Mouse (Mus musculus): Measurements from ENCODE around the gene Aldoc. TPM values are rescaled to one million over a fixed set of nuclear protein-coding genes. Genes with fewer than 3 reads are reported as not detected.
"Not testable (repeated sequence)": the region's sequence is repeated elsewhere in the genome, so short reads cannot be mapped to it uniquely, and the experiment has no call there.

The Aldoc gene
- 3.3 and 4.1 TPM in 2 replicates for polyA plus RNA-seq (2012; rRNA removed)

DNA sequence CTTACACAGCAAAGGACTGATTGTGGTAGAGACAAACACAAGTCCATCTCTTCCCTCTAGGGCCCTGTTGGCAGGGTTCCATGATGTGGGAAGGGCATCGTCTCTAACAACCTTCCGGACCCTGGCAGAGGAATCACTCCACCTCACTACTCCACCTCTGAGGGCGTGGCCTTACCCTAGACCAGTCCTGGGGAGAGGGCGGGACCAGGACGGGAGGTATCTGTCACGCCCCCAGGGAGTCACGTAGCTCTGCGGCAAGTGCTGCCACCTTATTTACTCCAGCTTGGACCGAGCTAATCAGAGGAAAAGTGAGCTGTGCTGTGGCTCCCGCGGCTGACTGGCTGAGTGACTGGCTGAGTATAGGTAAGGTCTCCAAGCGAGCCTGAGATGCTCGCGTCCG is at the start of gene Aldoc:
Gene Aldoc (plus strand): TSS at position 109 of the 400 bp plus-strand sequence.
- no peak for DNase-seq (ENCODE audit: low spot score)

DNA sequence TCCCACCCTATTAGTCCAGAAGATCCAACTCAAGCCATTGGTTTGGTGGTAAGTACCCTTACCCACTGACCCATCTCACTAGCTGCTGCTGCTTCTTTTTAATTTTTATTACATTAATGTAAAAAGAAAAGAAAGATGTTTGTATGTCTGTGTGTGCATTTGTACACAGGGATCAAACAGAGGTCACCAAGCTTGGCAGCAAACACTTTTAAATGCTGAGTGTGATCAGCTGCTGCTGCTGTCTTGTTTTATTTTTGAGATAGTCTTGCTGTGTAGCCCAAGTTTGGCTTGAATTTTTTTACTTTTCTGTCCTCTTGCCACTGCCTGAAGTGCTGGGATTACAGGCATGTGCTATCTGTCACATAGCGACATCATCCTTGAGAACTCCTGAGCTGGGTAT is 47.2 kb upstream of the Aldoc start:
- DNase-seq (ENCODE audit: low spot score) = no peak

DNA sequence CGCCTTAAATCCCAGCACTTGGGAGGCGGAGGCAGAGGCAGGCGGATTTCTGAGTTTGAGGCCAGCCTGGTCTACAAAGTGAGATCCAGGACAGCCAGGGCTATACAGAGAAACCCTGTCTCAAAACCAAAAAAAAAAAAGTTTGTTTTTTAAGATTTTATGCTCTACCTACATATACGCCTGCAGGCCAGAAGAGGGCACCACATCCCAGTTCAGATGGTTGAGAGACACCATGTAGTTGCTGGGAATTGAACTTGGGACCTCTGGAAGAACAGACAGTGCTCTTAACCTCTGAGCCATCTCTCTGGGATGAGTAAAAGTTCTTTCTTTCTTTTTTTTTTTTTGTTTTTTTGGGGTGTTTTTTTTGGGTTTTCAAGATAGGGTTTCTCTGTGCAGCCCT is 46.6 kb upstream of the Aldoc start:
- not testable (repeated sequence) for DNase-seq (ENCODE audit: low spot score)

DNA sequence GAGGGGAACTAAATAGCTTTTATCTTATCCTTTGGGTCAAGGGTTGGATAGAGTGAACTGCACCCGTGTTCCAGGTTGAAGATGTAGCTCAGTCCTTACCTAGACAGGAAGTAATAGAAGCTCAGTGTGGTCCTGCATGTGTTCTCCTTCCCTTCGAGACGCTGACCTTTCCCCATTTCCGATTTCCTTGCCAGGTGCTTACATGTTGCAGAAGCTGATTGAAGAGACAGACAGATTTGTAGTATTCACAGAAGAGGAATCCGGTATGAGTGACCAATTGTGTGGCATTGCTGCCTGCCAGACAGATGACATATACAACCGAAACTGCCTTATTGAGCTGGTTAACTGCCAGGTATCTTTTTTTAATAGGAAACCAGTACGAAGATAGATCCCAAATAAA is 43.9 kb upstream of the Aldoc start:
- DNase-seq (ENCODE audit: low spot score) = no peak

DNA sequence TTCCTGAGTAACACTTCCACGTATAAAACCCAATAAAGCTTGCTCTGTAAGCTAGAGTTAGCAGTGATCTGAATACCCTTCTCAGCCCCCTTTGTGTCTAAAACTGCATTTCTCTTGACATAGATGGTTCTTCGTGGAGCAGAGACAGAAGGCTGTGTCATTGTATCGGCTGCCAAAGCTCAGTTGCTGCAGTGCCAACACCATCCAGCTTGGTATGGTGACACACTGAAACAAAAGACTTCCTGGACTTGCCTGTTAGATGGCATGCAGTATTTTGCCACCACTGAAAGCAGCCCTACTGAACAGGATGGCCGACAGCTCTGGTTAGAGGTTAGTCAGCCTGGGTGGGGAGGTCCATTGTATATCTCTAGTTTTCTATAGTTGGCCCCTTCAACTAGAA is 43.2 kb upstream of the Aldoc start:
- DNase-seq (ENCODE audit: low spot score) = no peak

DNA sequence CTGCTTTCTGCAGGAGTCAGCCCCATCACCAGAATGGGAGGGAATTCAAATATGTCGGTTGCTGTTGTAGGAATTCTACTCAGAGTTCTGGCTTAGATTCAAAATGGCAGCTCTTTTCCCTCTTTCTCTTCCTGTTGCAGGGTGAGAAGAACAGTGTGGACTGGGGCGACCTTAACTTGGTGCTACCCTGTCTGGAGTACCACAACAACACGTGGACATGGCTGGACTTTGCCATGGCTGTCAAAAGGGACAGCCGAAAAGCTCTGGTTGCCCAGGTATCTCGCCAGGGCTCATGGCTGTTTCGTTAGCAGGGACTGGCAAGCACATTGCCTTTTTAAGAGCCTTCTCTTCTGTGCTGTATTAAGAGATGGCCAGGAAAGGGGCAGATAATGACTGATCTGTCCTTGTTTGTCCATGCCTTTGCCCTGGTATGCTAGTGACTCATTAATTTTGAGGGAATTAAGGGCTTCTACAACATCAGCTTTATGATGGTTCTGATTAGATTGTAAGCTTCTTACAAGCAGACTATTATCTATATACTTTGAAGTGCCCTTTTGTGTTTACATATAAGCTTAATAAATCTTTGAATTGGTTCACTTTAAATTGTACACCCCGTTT is 33.5 kb upstream of the Aldoc start:
- DNase-seq (ENCODE audit: low spot score) = no peak

DNA sequence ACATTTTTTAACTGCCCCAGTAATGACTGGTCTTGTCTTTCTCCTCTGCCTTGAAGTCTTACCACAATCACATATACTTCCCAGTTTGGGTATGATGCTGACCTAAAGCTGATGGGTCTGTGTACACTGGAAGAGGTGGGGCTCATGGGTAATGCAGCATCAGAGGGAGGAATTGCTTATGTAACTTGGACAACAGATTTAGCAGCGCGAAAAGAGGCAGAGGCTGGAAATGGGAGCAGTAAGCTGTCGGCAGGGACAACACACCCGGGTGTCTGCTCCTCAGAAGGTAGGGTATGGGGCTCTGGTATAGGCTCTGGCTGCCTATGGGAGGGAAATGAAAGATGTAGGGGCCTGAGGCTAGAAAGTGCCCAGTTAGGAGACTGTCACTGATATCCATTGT is 32.1 kb upstream of the Aldoc start, which contains the start of gene BC030499:
Gene BC030499 (plus strand): TSS at position 188 of the 400 bp plus-strand sequence.
- DNase-seq (ENCODE audit: low spot score) = no peak

DNA sequence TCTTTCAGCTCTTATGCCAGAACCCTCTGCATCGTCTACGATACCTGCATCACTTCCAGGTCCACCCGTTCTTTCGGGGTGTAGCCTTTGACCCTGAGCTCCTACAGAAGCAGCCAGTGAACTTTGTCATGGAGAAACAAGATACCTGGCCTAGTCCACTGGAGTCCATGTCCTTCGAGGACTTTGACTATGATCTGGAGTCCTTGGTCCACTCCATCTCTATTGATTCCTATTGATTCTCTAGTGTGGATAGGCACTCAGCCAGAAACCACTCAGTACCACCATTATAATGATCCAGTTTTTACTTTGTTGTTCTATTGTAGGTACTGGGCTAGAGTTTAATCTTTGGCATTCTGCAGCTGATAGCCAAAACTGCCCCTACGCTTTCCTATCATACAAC is 28.2 kb upstream of the Aldoc start:
- DNase-seq (ENCODE audit: low spot score) = no peak

DNA sequence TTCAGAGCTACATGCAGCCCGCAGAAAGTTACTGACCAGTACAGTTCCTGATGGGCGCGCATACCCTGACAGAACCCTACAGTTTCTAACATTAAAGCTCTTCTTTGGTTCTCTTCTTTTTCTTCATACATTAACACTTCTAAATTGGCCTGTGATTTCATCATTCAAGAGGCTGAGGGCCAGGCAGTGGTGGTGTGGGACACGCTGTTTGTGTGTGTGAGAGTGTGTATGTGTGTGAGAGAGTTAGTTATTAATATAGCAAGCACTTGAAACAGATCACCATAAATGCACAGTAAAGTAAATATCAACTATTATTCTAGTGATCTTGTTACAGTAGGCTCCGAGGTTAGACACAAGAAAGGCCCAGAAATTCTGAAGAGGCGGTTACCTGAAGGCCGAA is 21.9 kb upstream of the Aldoc start:
- DNase-seq (ENCODE audit: low spot score) = no peak

DNA sequence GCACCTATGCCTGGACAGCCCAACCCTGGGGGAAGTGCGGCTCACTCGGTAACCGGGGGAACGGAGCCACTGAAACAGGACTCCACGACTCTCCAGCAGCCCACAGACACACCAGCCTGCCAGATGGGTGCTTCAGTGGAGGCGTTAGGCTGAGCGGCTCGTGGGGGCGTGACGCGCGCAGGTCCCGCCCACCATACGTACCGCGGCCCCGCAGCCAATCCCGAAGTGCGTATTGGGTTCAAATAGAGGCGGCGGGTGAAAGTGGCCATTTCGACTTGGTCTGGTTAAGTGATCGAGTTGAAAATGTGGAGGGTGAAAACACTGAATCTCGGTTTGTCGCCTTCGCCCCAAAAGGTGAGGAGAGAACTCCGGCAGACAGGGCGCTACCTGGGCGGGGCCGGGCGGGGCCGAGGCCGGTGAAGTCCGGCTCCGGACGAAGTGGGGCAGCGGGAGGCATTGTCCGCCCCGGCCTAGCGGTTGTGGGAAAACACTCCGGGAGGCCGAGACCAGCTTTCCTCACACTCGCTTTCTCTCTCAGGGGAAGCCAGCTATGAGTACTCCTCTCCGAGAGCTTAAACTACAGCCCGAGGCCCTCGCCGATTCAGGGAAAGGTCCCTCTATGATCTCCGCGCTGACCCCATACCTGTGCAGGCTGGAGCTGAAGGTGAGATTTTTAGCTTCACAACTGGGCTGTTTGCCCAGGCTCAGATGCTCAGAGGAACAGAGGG is 21.2 kb upstream of the Aldoc start, which contains the start of gene Spag5:
Gene Spag5 (plus strand): TSS at position 173 of the 728 bp plus-strand sequence.
- peak; percentile 69 for DNase-seq (ENCODE audit: low spot score)

DNA sequence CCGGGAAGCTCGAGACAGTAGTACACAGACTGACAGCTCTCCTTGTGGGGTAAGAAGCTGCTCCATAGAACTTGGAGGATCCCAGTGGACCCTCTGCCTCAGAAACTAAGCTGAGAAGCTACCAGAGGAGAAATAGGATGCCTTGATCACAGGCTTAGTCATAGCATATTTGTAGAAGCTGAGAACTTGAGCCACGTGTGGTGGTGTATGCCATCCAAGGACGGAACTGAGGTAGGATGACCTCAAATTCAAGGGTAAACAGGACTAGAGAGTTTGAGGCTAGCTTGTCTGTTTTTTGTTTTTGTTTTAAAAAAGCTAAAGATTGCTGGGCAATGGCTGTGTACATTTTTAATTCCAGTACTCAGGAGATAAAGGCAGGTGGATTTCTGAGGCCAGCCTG is 17.5 kb upstream of the Aldoc start:
- DNase-seq (ENCODE audit: low spot score) = no peak

DNA sequence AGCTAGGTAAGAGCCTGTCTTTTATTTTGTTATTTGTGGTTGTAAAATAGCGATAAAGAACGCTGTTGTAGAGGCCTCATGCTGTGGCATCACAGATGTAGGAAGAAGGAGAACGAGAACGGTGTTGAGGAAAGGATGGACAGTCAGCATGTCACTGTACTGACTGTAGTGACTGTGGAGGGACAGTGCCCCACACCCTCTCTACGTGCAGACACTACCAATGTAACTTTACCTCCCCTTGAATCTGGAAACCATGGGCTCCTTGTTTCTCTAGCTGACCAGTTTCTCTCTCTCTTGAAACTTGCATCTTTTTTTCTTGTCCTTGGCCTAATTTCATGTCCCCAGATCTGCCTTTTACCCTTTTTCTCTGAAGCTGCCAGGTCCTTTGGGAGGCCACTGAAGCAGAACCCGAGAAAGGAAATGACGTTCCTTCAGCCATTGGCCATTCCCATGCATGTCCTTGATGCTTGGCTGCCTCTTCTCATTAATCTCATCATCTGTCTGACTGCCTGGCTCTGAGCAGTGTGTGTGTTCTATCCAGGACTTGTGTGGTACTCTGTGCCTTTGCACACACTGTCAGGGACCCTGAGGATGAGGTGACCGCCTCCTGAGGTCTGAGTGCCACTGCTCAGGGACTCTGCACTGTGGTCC is 11.8 kb upstream of the Aldoc start:
- no peak for DNase-seq (ENCODE audit: low spot score)

DNA sequence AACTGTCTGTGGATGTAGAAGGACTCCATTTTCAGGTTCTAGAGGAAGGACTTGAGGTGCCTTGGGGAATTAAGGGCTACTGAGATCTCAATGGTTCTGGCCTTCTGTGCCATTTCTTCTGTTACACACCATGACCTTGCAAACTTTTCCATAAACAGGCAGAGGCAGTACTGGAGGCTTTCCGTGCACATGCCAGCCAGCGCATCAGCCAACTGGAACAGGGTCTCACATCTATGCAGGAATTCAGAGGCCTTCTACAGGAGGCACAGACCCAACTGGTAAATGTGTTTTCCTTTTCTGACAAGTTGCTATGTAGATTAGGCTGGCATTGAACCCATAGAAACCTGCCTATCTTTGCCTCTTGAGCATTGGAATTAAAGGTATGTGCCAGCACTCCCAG is 9.1 kb upstream of the Aldoc start:
- no peak for DNase-seq (ENCODE audit: low spot score)

DNA sequence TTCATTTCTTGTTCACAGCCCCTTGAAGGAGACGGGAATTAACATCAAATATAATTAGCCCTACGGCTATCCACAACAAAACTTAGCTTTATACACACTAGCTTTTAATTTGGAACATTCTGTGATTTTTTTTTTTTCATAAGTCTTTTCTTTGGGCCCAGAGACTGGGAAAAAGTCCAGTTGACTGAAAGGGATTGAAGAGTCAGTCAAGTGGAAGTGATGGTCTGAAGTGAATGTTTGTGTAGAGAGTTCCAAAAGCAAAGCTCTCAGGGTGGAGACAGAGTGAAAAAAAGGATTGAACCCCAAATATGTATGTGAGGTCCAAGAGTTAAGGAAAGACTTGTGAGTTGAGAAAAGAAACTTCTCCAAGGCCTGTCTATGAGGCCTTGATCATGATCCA is 4.4 kb upstream of the Aldoc start:
- DNase-seq (ENCODE audit: low spot score) = no peak

DNA sequence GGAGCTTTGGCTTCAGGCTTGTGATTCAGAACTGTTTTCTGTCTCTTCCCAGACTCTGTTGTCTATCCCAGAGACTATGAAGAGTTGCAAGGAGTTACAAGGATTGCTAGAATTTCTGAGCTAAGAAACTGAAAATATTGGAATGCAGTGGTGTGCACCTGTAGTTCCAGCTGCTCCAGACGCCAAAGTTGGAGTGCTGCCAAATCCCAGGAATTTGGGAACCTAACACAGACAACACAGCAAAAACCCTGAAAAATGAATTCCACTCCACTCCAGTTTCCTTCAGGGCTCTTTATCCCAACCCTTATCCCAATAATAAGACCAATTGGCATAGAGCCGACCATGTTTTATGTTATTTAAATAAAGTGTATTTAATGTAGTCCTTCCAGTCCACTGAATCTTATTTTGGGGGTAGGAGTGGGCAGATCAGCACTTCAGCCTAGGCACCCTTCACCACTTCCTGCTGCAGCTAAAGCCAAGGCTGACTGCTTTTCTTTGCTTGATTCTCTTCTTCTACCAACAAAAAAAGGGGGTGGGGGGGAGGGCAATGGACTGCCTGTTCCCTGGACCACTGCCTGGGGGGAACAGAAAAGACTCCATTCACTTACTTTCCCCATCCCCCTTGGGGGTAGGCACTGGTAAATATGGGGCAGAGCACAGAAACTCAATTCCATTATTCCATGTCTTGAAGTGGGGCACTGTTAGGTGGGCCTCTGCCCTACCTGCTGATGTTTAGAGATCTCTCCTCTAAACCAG is 514 bp upstream of the Aldoc start:
- DNase-seq (ENCODE audit: low spot score) = no peak

DNA sequence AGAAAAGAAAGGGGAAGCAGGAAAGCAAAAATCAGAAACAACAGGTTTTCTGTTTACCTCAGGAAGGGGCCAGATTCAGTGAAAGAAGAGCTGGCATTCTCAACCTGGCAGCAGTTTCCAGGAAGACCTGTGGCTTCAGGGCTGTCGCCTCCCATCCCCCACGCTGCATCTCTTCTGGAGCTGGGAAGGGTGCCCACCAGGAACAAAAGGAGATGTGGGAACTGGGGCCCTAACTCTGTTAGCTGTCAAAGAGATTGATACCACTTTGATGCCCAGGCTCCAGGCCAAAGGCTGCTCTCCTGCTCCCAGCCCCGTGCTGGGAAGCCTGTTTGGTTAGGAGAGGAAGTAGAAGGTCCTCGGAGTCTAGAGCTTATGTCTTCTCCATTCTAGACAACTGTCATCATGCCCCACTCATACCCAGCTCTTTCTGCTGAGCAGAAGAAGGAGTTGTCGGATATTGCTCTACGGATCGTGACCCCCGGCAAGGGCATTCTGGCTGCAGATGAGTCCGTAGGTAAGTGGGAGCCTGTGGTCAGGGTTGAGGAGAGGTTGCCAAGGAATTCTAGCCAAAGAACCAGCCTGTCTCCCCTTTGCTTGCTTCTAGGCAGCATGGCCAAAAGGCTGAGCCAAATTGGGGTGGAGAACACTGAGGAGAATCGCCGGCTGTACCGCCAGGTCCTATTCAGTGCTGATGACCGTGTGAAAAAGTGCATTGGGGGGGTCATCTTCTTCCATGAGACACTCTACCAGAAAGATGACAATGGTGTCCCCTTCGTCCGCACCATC is 1.4 kb downstream of the Aldoc start:
- no peak for DNase-seq (ENCODE audit: low spot score)

DNA sequence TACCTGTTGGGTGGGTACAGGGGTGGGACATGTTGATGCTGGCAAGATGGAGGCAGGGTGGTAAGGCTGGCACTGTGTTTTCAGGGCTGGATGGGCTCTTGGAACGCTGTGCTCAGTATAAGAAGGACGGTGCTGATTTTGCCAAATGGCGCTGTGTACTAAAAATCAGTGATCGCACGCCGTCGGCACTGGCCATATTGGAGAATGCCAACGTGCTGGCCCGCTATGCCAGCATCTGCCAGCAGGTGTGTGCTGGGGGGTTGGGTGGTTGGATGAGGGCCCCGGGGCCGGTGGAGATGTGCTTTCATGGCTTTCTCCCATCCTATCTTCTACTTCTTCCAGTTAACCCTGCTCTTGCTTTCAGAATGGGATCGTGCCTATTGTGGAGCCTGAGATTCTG is 2.2 kb downstream of the Aldoc start:
- DNase-seq (ENCODE audit: low spot score) = no peak

DNA sequence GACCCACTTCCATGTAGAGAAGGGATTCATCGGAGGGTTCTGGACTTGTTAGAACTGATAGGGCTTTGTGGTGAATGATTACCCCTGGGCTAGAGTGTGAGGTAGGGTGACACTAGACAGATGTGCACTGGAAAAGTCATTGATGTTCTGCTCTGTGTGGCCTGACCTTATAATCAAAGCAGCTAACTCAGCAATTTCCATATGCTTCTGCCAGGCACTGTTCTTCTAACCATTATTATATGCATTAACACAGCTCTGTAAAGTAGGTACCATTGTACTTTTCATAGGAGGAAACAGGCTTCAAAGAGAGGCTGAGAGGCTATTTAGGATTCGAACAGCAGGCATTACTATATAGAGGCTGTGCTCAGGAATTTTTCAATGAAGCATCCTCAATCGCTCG is 4.4 kb downstream of the Aldoc start:
- DNase-seq (ENCODE audit: low spot score) = no peak

DNA sequence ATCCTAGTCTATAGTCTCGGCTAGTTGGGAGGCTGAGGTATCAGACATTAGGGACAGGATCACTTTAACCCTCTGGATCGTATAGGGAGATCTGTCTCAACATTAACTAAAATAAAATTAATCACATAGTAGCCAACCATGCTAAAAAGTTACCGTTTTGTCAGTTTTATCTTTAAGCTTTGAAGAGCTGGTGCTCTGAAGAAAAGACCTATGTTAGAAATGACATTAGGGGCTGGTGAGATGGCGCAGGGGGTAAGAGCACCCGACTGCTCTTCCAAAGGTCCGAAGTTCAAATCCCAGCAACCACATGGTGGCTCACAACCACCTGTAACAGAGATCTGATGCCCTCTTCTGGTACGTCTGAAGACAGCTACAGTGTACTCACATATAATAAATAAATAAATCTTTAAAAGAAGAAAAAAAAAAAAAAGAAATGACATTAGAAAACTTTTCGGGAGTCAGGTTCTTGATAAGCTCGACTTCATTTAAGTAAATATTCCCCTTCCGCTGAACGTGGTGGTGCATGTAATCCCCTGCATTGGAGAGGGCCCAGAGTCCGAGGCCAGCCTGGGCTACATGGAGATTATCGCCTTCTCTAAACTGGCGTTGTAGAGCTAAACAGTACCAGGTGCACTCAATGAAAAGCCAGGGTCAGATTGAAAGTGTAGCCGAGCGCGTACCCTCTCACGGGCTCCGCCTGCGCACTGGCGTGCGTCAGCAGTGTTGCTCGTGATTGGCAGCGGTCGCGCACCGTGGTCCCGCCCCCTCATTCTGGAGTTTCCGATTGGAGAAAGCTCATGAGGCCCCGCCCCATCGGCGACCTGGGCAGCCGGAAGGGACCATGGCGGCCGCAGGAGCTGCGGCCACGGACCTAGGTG is 5.1 kb downstream of the Aldoc start, which contains the start of gene Pigs:
Gene Pigs (plus strand): TSS at position 782 of the 878 bp plus-strand sequence.
- peak; percentile 84 for DNase-seq (ENCODE audit: low spot score)

DNA sequence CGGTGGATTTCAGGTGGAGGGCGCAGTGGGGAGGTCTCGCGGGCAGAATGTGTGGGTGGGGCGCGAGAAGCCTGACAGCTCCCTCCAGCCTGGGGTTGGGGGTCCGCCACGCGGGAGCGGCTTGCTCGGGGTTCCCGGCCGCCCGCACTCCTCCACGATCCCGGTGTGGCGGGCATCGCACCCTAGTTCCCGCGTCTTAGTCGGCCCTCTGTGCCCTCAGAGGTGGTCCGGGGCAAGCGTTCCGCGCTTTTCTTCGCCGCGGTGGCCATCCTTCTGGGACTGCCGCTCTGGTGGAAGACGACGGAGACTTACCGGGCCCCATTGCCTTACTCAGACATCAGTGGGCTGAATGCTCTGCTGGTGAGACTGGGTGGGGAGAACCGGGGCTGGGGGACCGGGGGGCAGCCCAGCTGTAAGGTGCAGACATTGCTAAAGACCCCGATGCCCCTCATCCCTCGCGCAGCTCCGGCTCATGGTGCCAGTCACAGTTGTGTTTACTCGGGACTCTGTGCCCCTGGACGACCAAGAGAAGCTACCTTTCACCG is 5.8 kb downstream of the Aldoc start:
- no peak for DNase-seq (ENCODE audit: low spot score)

All from urinary bladder, adult 2 months (tissue).